Mouse (Mus musculus) heart, postnatal 0 days (tissue): ENCODE measurements around the gene Gm49405.

Source experiments
- CTCF ChIP-seq: IDR thresholded peaks from 2 replicates; pipeline ENCODE4 v1.5.1; 2016; ENCODE audit warnings: antibody characterized with exemption, control low read depth, low read depth
- EP300 ChIP-seq: IDR thresholded peaks from 2 replicates; pipeline ENCODE4 v1.6.1; 2016; ENCODE audit warnings: antibody characterized with exemption, low read depth

DNA sequence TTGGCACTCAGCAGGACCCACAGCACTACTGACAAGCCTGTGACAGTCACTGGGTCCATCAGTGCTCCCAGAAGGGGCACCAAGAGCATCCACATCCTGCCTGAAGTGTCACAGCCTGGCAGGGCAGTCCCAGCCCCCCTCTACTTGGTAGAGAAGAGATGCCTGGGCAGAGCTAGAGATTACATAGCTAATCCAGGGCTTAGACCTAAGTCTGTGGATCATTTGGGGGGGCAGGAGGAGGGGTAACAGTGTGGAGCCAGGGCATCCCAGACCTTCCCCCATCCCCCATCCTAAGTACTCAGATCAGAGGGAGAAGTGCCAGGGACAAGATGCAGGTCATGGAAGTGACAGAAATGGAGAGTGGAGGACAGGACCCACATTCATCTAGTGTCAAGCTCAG lies 14.4 kb downstream of the Gm49405 start:
- TF ChIP-seq EP300 = no peak
- TF ChIP-seq CTCF = no peak
